Mouse (Mus musculus) hindbrain, embryonic 11.5 days (tissue): ENCODE measurements at regions not wholly inside any gene's neighbourhood (a gene's known extent, or its start where the extent isn't known, plus 50 kb on each side); places are given as distances from the start of the nearest gene placed in this dataset.
A peak's percentile ranks its signal among the peaks of the same experiment; 100 is the strongest.

Source experiments
- ATAC-seq: fragments of 200-750 bp; cut with Nextera tagmentation; 2 replicates; pipeline ENCODE4 v1.8.0; 2017; ENCODE audit warnings: mild to moderate bottlenecking, moderate TSS enrichment, moderate library complexity; ENCODE audit not compliant: low FRiP score
- DNase-seq: peaks from one replicate; pipeline ENCODE4 v3.0.0-alpha.2; 2015; ENCODE audit warnings: low spot score
- H3K27ac ChIP-seq: fragments of 300-500 bp; sonication (generic); 2 replicates; pipeline ENCODE4 v1.5.1; 2014; ENCODE audit warnings: mild to moderate bottlenecking, low read depth, low read length
- H3K27me3 ChIP-seq: fragments of 300-500 bp; sonication (generic); 2 replicates; pipeline ENCODE4 v1.6.1; 2014; ENCODE audit warnings: mild to moderate bottlenecking, low read length, moderate library complexity, mixed read lengths; ENCODE audit not compliant: control insufficient read depth, insufficient read depth
- H3K36me3 ChIP-seq: fragments of 300-500 bp; sonication (generic); 2 replicates; pipeline ENCODE4 v1.6.1; 2014; ENCODE audit warnings: mild to moderate bottlenecking, low read length, moderate library complexity, mixed read lengths; ENCODE audit not compliant: control insufficient read depth, insufficient read depth
- H3K4me1 ChIP-seq: fragments of 300-500 bp; sonication (generic); replicated peaks from 2 replicates; pipeline ENCODE4 v1.6.1; 2014; ENCODE audit warnings: low read length, mixed read lengths; ENCODE audit not compliant: control insufficient read depth, insufficient read depth
- H3K4me2 ChIP-seq: fragments of 300-500 bp; sonication (generic); replicated peaks from 2 replicates; pipeline ENCODE4 v1.6.1; 2014; ENCODE audit warnings: mild to moderate bottlenecking, low read depth, low read length
- H3K4me3 ChIP-seq: fragments of 300-500 bp; sonication (generic); 2 replicates; pipeline ENCODE4 v1.5.1; 2014; ENCODE audit warnings: low read depth, low read length
- H3K9ac ChIP-seq: fragments of 300-500 bp; sonication (generic); 2 replicates; pipeline ENCODE4 v1.6.1; 2014; ENCODE audit warnings: low read depth, low read length
- H3K9me3 ChIP-seq: fragments of 300-500 bp; sonication (generic); 2 replicates; pipeline ENCODE4 v1.6.1; 2016; ENCODE audit warnings: low read length; ENCODE audit not compliant: control insufficient read depth
- WGBS: fragments of 180-500 bp; shearing (Covaris S2); extraction: QIAGEN DNeasy Blood & Tissue Kit; methylation state at CpG from one replicate; pipeline ENCODE4 v1.1.7; 2014; 5-methylcytosine and 5-hydroxymethylcytosine counted together

- no peak for ATAC-seq
- Histone ChIP-seq H3K27me3 (no peaks in the 10 kb centered on the region), H3K9ac (no peak overlapping the region), H3K4me2 (no peak overlapping the region), H3K36me3 (no peaks in the 10 kb centered on the region), H3K9me3 (no peaks in the 10 kb centered on the region), H3K4me1 (no peaks in the 10 kb centered on the region), H3K4me3 (no peak overlapping the region), H3K27ac (no peak overlapping the region)
- WGBS: 72% methylated on average over 2 of the region's 2 CpGs
- no peak for DNase-seq
Observed at GRCm38 (mm10) chr6:98178005-98178404, 164.5 kb downstream of the Gm765 start.

GRCm38 (mm10) chr6:98149043-98149813, 193.3 kb downstream of the Gm765 start:
- Histone ChIP-seq H3K27ac (no peak overlapping the region), H3K4me1 (no peaks in the 10 kb centered on the region), H3K9ac (no peak overlapping the region), H3K4me3 (no peak overlapping the region), H3K9me3 (no peaks in the 10 kb centered on the region), H3K4me2 (no peak overlapping the region), H3K27me3 (no peaks in the 10 kb centered on the region), H3K36me3 (no peaks in the 10 kb centered on the region)
- no peak for ATAC-seq
- DNase-seq: no peak
- 71% methylated on average over 12 of the region's 12 CpGs for WGBS

GRCm38 (mm10) chr6:98147855-98148254, 194.7 kb downstream of the Gm765 start:
- H3K4me1 ChIP-seq: no peaks in the 10 kb centered on the region
- H3K27me3 ChIP-seq: no peaks in the 10 kb centered on the region
- no peak overlapping the region for H3K27ac ChIP-seq
- no peaks in the 10 kb centered on the region for H3K36me3 ChIP-seq
- 83% methylated on average over 5 of the region's 5 CpGs for WGBS
- DNase-seq (no peak), ATAC-seq (no peak)
- no peak overlapping the region for H3K4me3 ChIP-seq
- H3K9ac ChIP-seq: no peak overlapping the region
- H3K4me2 ChIP-seq: no peak overlapping the region
- no peaks in the 10 kb centered on the region for H3K9me3 ChIP-seq

GRCm38 (mm10) chr6:98132931-98133330, 209.6 kb downstream of the Gm765 start:
- 39% methylated on average over 2 of the region's 2 CpGs for WGBS
- Histone ChIP-seq H3K27me3 (no peaks in the 10 kb centered on the region), H3K4me3 (no peak overlapping the region), H3K27ac (no peak overlapping the region), H3K9ac (no peak overlapping the region), H3K4me1 (no peaks in the 10 kb centered on the region), H3K9me3 (no peaks in the 10 kb centered on the region), H3K4me2 (no peak overlapping the region), H3K36me3 (no peaks in the 10 kb centered on the region)
- DNase-seq (peak; percentile 58), ATAC-seq (no peak)

GRCm38 (mm10) chr6:98125434-98125833, 217.1 kb downstream of the Gm765 start:
- ATAC-seq: no peak
- H3K27me3 ChIP-seq: no peaks in the 10 kb centered on the region
- WGBS: 72% methylated on average over 7 of the region's 7 CpGs
- H3K4me3 ChIP-seq: no peak overlapping the region
- H3K36me3 ChIP-seq: no peaks in the 10 kb centered on the region
- no peak for DNase-seq
- no peak overlapping the region for H3K9ac ChIP-seq
- H3K4me1 ChIP-seq: no peaks in the 10 kb centered on the region
- no peaks in the 10 kb centered on the region for H3K9me3 ChIP-seq
- no peak overlapping the region for H3K27ac ChIP-seq
- no peak overlapping the region for H3K4me2 ChIP-seq

GRCm38 (mm10) chr6:98118355-98119150, 224.0 kb downstream of the Gm765 start:
- Histone ChIP-seq H3K4me3 (no peak overlapping the region), H3K36me3 (no peaks in the 10 kb centered on the region), H3K9ac (no peak overlapping the region), H3K4me1 (0 out of 2 replicates have a peak, but pooled peaks cover 7% of the 10 kb centered on the region), H3K4me2 (no peak overlapping the region), H3K27me3 (no peaks in the 10 kb centered on the region), H3K27ac (no peak overlapping the region), H3K9me3 (no peaks in the 10 kb centered on the region)
- 59% methylated on average over 9 of the region's 9 CpGs for WGBS
- 0 out of 2 replicates have a peak, but pooled peaks have one; percentile 30 for ATAC-seq
- no peak for DNase-seq

GRCm38 (mm10) chr6:98114327-98115134, 228.0 kb downstream of the Gm765 start:
- 9% methylated on average over 9 of the region's 9 CpGs for WGBS

GRCm38 (mm10) chr6:98113708-98114107, 228.8 kb downstream of the Gm765 start:
- H3K4me2 ChIP-seq: 0 out of 2 replicates have a peak overlapping the region, but pooled peaks have one; percentile 3
- peak; percentile 65 for DNase-seq

More at GRCm38 (mm10) chr6:98114327-98115134, 228.0 kb downstream of the Gm765 start:
- H3K4me3 ChIP-seq: no peak overlapping the region
- H3K9ac ChIP-seq: no peak overlapping the region
- 0 out of 2 replicates have a peak overlapping the region, but pooled peaks have one; percentile 19 for H3K27ac ChIP-seq
- peak; percentile 57 for DNase-seq
- no peaks in the 10 kb centered on the region for H3K9me3 ChIP-seq
- H3K4me2 ChIP-seq: no peak overlapping the region
- peak; percentile 76 for ATAC-seq
- no peaks in the 10 kb centered on the region for H3K36me3 ChIP-seq
- no peaks in the 10 kb centered on the region for H3K27me3 ChIP-seq
- peaks cover 9% of the 10 kb centered on the region; the same call in 1 of the 2 replicates for H3K4me1 ChIP-seq

More at GRCm38 (mm10) chr6:98113708-98114107, 228.8 kb downstream of the Gm765 start:
- Histone ChIP-seq H3K9me3 (no peaks in the 10 kb centered on the region), H3K27me3 (no peaks in the 10 kb centered on the region), H3K27ac (no peak overlapping the region), H3K36me3 (no peaks in the 10 kb centered on the region), H3K4me3 (no peak overlapping the region), H3K4me1 (peaks cover 9% of the 10 kb centered on the region; the same call in 1 of the 2 replicates), H3K9ac (no peak overlapping the region)
- 12% methylated on average over 7 of the region's 7 CpGs for WGBS
- peak; percentile 55; the same call in 1 of the 2 replicates for ATAC-seq
